Mouse (Mus musculus) myocyte (in vitro differentiated cells): ENCODE measurements around the gene Pus7.

ENCODE experiments used
- MAX ChIP-seq: IDR thresholded peaks from one replicate; pipeline ENCODE4 v1.6.1; 2011; ENCODE audit warnings: low read depth, mild to moderate bottlenecking, control low read depth
- MYOD1 ChIP-seq, 3 experiments: IDR thresholded peaks; one replicate each; pipeline ENCODE4 v1.6.1; 2011; ENCODE audit warnings: control low read depth in 2 of 3, low read depth in 2 of 3, mild to moderate bottlenecking in 2 of 3, moderate library complexity in 1 of 3; ENCODE audit not compliant: insufficient read length in 2 of 3, control insufficient read depth in 1 of 3
- MYOG ChIP-seq, 3 experiments: IDR thresholded peaks; one replicate each; pipeline ENCODE4 v1.6.1; 2011; ENCODE audit warnings: control low read depth in 2 of 3, low read depth in 2 of 3, mild to moderate bottlenecking in 2 of 3; ENCODE audit not compliant: insufficient read length in 2 of 3, control insufficient read depth in 1 of 3, insufficient read depth in 1 of 3
- POLR2A ChIP-seq: IDR thresholded peaks from one replicate; pipeline ENCODE4 v1.6.1; 2011; ENCODE audit warnings: low read depth, mild to moderate bottlenecking, control low read depth, moderate library complexity; ENCODE audit not compliant: insufficient read length
- TCF12 ChIP-seq: IDR thresholded peaks from one replicate; pipeline ENCODE4 v1.6.1; 2011; ENCODE audit warnings: mild to moderate bottlenecking, control low read depth; ENCODE audit not compliant: poor library complexity, insufficient read depth, severe bottlenecking

GRCm38 (mm10) chr5:23826321-23827004, 43.0 kb upstream of the Pus7 start:
- TF ChIP-seq MYOG (IDR thresholded peaks at IDR 0.05; ENCODE audit: control insufficient read depth in 1 of 3, insufficient read depth in 1 of 3, insufficient read length in 2 of 3, low read depth in 2 of 3) = no peak
- TF ChIP-seq MAX = no peak
- no peak for TF ChIP-seq POLR2A
- no peak for TF ChIP-seq TCF12
- no peak for TF ChIP-seq MYOD1 (IDR thresholded peaks at IDR 0.05; ENCODE audit: control insufficient read depth in 1 of 3, insufficient read length in 2 of 3, low read depth in 2 of 3)
